Mouse (Mus musculus): ENCODE measurements around the gene Zfand2b.

The Zfand2b gene

GRCm38 (mm10) chr1:75214886-75215285, 46.4 kb downstream of the Zfand2b start:
- peaks cover 13% of the 10 kb centered on the region for H3K36me3 ChIP-seq (ENCODE audit: control insufficient read depth, insufficient read depth, low read length, poor library complexity, severe bottlenecking)
- no peaks in the 10 kb centered on the region for H3K27me3 ChIP-seq (ENCODE audit: control insufficient read depth, insufficient read depth, low read length, poor library complexity, severe bottlenecking)

DNA sequence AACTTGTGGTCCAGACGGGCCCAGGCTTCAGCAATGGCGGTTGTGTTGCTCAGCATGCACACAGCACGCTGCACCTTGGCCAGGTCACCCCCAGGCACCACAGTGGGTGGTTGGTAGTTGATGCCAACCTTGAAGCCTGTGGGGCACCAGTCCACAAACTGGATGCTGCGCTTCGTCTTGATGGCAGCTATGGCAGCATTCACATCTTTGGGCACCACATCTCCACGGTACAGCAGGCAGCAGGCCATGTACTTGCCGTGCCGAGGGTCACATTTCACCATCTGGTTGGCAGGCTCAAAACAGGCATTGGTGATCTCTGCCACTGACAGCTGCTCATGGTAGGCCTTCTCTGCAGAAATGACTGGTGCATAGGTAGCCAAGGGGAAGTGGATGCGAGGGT, 47.3 kb downstream of the Zfand2b start:
- no peak for DNase-seq (ENCODE audit: low read depth, low spot score)
- H3K36me3 ChIP-seq (ENCODE audit: control insufficient read depth, insufficient read depth, low read length, poor library complexity, severe bottlenecking), result peaks cover 13% of the 10 kb centered on the region
- no peaks in the 10 kb centered on the region for H3K27me3 ChIP-seq (ENCODE audit: control insufficient read depth, insufficient read depth, low read length, poor library complexity, severe bottlenecking)

More at GRCm38 (mm10) chr1:75214886-75215285, 46.4 kb downstream of the Zfand2b start:
- no peak for DNase-seq (ENCODE audit: low read depth, low spot score)

DNA sequence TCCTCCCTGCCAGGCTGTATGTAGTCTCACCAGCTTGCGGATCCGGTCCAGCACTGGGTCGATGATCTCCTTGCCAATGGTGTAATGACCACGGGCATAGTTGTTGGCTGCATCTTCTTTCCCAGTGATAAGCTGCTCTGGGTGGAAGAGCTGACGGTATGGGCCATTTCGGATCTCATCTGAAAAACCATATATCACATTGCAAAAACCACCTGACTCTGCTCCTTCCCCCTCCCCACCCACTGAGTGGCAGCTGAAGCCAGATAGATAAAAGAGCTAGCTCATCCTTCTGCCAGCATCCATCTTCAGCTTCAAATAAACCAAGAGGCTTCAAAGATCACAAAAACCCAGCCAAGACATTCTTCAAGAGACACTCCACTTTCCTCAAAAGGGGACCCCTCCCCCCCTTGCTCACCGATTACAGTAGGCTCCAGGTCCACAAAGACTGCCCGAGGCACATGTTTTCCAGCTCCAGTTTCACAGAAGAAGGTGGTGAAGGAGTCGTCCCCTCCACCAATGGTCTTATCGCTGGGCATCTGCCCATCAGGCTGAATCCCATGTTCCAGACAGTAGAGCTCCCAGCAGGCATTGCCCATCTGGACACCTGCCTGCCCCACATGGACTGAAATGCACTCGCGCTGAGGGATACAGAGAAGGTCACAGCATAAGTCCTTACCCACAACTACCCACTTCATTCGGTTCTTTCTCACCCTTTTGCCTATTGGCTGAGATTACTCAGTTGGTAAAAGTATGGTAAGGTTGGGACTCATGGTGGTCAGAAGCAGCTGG, 48.5 kb downstream of the Zfand2b start:
- Histone ChIP-seq H3K36me3 (ENCODE audit: control insufficient read depth, insufficient read depth, low read length, poor library complexity, severe bottlenecking) (peaks cover 13% of the 10 kb centered on the region), H3K27me3 (ENCODE audit: control insufficient read depth, insufficient read depth, low read length, poor library complexity, severe bottlenecking) (no peaks in the 10 kb centered on the region)
- DNase-seq (ENCODE audit: low read depth, low spot score), result no peak

DNA sequence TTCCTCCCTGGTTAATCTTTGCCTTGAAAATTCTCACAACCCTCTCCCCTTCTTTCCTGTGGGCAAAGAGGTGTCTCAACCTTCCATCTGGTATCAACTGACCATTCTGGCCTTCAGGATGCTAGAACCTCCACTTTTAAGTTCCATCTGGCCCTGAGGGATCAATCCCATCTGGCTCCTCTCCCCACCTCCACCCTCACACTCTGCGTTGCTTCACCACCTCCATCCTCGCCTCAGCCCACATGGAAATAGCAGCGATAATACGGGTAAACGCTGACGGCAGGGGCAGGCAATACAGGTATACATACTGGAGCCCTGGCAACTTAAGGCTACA, 49.4 kb downstream of the Zfand2b start:
- no peak for DNase-seq (ENCODE audit: low read depth, low spot score)
- Histone ChIP-seq H3K27me3 (ENCODE audit: control insufficient read depth, insufficient read depth, low read length, poor library complexity, severe bottlenecking) (no peaks in the 10 kb centered on the region), H3K36me3 (ENCODE audit: control insufficient read depth, insufficient read depth, low read length, poor library complexity, severe bottlenecking) (peaks cover 11% of the 10 kb centered on the region)

DNA sequence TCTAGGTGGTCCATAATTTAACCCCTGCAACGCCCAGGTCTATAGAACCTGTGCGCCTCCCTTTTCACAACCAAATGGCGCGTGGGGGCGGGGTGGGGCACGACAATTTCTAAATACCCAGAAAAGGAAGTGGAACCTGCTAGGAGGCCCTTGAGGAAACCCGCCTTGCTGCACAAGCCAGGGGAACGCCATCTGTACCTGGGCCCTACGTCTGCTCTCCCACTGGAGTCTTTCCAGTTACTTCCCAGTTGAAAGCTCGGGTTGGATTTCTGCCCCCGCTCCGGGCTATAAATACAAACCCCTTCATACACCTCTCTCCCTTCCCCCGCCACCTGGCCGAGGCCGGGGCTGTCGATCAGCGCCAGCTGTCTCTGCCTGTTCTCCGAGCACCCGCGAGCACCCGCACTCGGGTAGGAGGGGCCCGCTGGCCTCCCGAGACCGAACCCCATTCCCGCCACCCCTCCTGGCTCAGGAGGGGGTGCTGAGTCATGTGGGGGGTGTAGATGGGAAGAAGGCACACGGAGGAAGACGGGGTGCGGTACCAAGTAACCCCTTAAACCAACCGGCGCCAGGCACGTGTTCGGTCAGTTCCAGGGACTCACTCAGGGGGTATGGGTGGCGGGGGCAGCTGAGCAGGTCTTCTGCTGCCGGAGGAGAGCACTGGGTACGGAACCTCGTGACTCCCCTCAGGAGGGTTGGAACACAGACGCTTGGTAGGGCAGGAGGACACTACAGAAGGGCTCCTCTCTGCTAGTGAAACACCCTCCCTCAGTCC, 50.0 kb downstream of the Zfand2b start:
- peak; percentile 78 for DNase-seq (ENCODE audit: low read depth, low spot score)
- H3K36me3 ChIP-seq (ENCODE audit: control insufficient read depth, insufficient read depth, low read length, poor library complexity, severe bottlenecking), result peaks cover 11% of the 10 kb centered on the region
- no peaks in the 10 kb centered on the region for H3K27me3 ChIP-seq (ENCODE audit: control insufficient read depth, insufficient read depth, low read length, poor library complexity, severe bottlenecking)

DNA sequence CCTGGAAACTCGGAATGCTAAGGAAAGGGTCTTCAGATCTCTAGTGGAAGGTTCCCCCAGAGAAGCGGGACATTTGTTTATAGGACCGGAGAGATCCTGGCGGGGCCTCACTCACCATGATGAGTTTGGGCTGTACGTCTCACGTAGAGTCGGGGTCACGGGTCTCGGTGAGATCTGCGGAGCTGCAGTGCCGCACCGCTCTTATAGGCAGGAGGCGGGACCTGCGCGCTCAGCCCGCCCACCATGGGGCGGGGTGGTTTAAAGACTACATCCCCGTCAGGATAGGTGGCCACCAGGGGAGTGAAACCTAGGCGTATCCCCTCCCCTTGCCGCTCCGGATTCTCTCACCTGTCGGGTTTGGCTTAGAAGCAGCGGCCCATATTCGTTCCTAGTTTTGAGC, 50.6 kb downstream of the Zfand2b start:
- Histone ChIP-seq H3K36me3 (ENCODE audit: control insufficient read depth, insufficient read depth, low read length, poor library complexity, severe bottlenecking) (peaks cover 11% of the 10 kb centered on the region), H3K27me3 (ENCODE audit: control insufficient read depth, insufficient read depth, low read length, poor library complexity, severe bottlenecking) (no peaks in the 10 kb centered on the region)
- peak; percentile 97 for DNase-seq (ENCODE audit: low read depth, low spot score)

DNA sequence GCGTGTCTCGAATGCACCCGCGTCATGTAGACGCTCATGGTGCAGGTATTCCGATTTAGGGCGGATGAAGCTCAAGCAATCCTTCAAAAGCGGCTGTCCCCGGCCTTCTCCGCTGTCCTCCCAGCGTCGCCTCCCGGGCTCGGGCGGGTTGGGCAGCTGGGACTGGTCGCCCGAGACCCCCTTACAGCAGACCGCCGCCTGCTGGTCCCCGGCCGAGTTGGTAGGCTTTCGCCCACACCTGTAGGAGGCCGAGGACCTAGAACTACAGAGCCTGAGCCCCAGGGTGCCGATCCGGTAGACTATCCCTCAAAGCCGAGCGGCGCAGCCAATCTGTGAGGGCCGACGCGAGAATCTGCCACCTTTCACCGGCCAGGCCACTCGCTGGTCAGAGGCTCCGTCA, 51.1 kb downstream of the Zfand2b start, which contains the start of gene Tuba4a:
Tuba4a (minus strand) TSS at position 335 of the 400 bp plus-strand sequence.
- DNase-seq (ENCODE audit: low read depth, low spot score), result no peak
- H3K27me3 ChIP-seq (ENCODE audit: control insufficient read depth, insufficient read depth, low read length, poor library complexity, severe bottlenecking), result no peaks in the 10 kb centered on the region
- H3K36me3 ChIP-seq (ENCODE audit: control insufficient read depth, insufficient read depth, low read length, poor library complexity, severe bottlenecking), result peaks cover 9% of the 10 kb centered on the region

All from splenic B cell, adult 2 months (primary cell).